Mouse (Mus musculus) erythroblast, embryonic 14.5 days (primary cell): ENCODE results near the gene Hist1h3f.

ENCODE experiments used
- GATA1 ChIP-seq: IDR thresholded peaks from 2 replicates; pipeline ENCODE4 v1.6.1; 2012; ENCODE audit warnings: low read length, inconsistent platforms, mixed read lengths
- TAL1 ChIP-seq: IDR thresholded peaks from 3 replicates; pipeline ENCODE4 v1.6.1; 2012; ENCODE audit warnings: low read length, inconsistent platforms, mixed read lengths

DNA sequence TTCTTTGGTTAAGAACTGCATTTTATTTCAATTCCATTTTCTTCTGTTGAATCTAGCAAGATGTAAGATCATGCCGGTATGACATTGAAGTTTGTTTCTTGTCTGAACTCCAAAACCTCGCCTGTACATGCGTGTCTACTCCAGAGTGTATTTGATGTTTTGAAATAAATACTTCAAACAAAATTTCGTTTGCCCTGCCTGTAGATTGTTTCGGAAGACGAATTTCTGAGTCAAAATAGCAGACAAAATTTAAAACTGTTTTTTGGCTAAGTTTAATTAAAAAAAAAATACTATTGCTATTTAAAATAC lies 25.6 kb upstream of the Hist1h3f start:
- no peak for TF ChIP-seq TAL1
- TF ChIP-seq GATA1, result no peak
